Mouse (Mus musculus): ENCODE measurements at regions not wholly inside any gene's neighbourhood (a gene's known extent, or its start where the extent isn't known, plus 50 kb on each side); places are given as distances from the start of the nearest gene placed in this dataset.

- DNase-seq (ENCODE audit: low spot score in 2 of 2): no peak
Observed at GRCm38 (mm10) chr17:72993134-72993533, 75.0 kb downstream of the Lbh start.

DNA sequence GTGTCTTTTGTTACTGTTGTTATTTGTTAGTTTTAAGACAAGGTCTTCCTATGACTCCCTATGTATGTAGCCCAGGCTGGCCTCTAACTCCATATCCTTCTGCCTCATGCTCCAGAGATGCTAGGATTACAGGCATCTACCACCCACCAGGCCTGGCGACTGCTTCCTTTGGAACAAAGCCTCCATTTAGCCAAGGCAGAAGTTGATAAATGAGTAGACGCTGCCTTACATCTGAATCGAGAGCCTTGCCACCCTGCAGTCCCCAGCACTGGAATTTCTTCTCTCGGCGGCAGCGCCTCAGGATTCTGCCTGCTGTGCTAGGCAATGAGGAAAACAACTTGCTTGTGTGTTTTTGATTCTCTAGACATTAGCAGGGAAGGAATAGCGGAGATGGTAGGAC lies 75.5 kb downstream of the Lbh start:
- no peak for DNase-seq (ENCODE audit: low spot score in 2 of 2)

DNA sequence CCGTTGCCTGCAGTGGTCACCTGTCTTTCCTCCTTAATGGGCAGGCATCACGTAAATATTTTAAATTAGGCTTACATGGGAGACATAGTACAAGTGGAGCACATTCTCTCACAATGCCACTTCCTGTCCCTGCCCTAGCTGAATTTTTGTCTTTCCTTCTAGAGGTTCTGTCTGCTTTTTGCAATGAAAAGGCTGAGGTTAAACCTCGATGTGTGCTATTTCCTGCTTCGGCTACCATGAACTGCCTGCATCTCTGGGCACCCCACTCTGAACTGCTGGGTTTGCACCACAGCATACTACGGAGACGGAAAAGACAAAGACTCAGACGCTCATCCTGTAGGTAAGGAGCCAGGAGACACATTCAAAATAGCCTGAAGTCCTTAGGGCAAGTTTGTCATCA lies 78.4 kb downstream of the Lbh start:
- DNase-seq (ENCODE audit: low spot score in 2 of 2): no peak

GRCm38 (mm10) chr17:72997301-72997921 lies 79.3 kb downstream of the Lbh start:
- DNase-seq (ENCODE audit: low spot score in 2 of 2): no peak

DNA sequence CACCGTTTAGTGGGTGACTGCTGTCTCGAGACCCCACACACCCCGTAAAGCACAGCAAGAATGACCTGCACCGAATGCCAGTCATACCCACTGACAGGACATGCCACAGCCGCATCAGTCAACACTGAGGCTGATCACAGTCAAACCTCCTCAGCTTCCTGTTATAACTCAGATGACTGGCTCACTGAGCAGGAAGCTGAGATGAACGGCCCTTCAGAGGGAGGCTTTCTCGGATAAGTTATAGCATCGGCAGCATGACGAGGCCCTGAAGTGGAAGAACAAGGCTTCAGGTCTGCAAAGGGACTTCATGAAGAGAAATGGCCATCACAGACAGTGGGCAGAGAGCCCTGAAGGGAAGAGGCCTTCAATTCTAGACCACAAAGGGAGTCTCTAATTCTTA lies 87.0 kb downstream of the Lbh start:
- no peak for DNase-seq (ENCODE audit: low spot score in 2 of 2)

DNA sequence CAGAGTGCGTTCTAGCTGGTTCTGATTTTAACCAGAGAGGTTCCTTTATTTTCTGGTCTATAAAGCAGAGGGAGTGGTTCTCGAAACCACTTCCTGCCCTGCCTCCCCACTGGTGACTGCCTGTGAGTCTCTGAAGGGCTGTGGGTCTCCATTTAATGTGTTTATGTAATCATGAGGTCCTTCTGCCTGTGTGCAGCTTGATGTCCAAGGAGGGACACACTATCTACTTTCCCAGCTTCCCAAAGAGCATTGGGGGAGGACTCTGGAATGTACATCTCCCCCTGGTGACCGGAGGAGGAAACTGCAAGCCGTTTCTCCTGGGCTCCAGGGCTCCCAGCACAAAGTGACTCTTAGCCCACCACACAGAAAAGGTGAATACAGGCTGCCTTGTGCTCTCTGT lies 90.8 kb downstream of the Lbh start:
- peak in 1 of 2 experiments; percentile 32 for DNase-seq (ENCODE audit: low spot score in 2 of 2)

DNA sequence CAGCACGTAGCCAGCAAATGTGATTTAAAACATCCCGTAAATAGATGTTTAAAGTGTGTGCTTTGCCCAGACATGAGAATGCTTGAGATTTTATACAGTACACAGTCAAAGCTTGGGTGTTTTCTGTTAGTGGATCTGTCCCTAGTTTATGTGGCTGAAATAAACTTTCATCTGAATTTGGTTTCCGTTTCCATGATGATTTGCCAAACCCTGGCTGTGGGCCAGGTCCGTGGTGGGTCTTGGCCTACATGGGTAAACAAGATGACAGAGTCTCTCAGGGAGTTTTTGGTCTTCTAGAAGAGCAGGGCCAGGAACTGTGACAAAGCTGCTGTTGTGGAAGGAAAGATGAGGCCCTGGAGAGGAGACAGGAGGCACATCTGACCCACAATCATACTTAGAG lies 91.9 kb downstream of the Lbh start:
- no peak for DNase-seq (ENCODE audit: low spot score in 2 of 2)

DNA sequence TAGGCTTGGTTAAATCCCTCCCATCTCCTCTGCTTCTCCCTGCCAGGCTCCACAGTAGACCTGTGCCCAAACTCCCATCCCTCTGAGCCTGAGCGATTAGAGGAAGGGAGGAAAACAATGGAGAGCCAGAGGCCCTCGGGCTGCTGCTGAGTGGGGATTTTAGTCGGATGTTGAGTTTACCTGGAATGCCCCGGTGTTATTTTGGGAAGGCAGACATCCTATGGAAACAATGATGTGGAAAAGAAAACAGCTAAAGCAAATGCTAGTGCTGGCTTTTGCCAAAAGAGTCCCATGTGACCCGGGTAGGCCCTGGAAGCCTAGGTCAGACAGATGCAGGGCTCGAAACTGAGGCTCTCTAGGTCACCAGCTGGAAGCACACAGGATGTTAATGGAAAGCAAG lies 94.3 kb downstream of the Lbh start:
- DNase-seq (ENCODE audit: low spot score in 2 of 2): no peak

- DNase-seq (ENCODE audit: low spot score in 2 of 2): no peak
Observed at GRCm38 (mm10) chr17:73012954-73013353, 94.8 kb upstream of the Lclat1 start.

- no peak for DNase-seq (ENCODE audit: low spot score in 2 of 2)
Observed at GRCm38 (mm10) chr17:73014090-73014853, 93.5 kb upstream of the Lclat1 start.

DNA sequence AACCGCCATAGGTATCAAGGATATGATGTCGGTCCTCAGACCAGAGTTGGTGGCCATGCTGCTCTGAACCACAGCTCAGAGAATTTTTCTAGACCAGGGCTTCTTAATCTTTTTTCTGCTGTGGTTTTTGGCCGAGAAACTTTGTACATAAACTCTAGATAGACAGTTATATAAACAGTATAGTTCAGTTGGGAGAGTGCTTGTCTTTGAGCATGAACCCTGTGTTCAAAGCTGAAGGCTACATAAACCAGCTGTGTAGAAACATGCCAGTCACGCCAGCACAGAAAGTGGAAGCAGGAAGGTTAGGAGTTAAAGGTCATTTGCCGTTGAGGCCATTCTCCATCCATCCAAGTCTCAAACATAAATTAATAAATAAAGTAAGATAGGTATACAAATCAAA lies 90.6 kb upstream of the Lclat1 start:
- DNase-seq (ENCODE audit: low spot score in 2 of 2): no peak

DNA sequence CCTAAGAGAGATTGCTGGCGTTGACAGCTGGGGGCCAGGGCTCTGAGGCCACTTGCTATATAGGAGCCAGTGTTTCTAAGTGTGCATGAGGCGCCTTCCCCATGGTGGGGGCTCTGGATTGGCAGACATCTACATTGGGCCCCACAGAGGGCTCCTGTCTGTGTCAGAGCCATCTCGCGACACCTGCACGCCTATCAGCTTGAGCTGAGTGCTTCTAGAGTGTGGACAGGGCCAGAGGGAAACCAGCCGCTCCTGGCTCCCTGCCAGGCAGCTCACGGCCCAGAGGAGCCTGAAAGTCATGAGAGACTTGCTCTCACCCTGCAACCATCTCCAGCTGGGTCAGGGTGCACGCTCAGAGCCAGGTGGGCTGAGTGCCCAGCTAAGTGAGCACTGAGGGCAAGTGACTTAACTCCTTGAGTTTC lies 85.1 kb upstream of the Lclat1 start:
- DNase-seq (ENCODE audit: low spot score in 2 of 2): no peak

GRCm38 (mm10) chr17:73023362-73024107 lies 84.2 kb upstream of the Lclat1 start:
- no peak for DNase-seq (ENCODE audit: low spot score in 2 of 2)

DNA sequence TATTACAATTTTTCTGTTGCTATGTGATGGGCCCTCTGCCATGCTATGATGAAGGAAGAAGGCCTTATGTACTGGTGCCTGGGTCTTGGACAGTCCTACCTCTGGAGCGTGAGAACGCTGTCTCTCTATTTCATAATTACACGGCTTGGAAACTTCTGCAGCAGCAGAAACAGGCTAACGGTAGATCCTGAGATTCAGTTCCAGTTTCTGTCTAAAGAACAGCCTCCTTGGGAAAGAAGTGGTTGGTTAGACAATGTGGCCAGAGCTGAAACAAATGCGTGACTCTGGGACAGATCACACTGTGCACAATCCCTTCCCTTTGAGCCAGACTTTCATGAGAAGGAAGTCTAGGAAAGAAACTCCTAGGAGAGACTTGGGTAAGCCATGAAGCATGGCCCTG lies 80.7 kb upstream of the Lclat1 start:
- DNase-seq (ENCODE audit: low spot score in 2 of 2): no peak

DNA sequence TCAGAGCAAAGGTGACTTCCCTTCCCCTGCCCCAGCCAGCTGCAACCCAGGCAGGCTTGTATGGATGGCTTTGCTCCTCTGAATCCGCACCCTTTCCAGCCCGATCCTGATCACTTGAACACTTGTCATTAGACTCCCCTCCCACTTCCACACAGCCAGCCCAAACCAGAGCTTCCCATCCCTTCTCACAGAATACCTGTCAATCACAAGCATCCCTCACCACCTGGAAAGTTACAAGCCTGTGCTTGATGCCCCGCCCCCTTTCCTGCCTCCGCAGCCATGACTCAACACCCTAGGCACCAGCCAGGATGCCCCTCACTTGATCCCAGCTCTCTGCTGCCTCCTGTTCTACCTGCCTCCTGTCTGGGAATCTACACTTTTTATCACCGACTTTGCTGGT lies 76.0 kb upstream of the Lclat1 start:
- DNase-seq (ENCODE audit: low spot score in 2 of 2): no peak

DNA sequence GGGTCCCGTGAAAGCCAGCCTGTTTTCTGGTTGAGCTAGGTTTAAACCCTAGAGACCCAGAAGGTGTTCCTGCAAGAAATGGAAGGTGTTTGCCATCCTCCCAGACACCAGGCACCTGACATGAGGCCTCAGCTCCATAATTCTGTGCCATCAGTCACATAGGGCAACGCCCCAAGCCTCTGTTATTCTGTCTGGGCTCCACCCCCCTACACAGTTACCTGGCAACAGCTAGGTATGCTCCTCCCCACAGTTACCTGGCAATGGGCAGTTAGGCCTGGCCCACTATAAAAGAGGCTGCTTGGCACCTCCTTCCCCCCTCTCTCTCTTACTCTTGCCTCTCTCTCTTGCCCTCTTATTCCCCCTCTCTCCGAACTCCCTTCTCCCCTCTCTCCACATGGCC lies 75.5 kb upstream of the Lclat1 start:
- no peak for DNase-seq (ENCODE audit: low spot score in 2 of 2)

DNA sequence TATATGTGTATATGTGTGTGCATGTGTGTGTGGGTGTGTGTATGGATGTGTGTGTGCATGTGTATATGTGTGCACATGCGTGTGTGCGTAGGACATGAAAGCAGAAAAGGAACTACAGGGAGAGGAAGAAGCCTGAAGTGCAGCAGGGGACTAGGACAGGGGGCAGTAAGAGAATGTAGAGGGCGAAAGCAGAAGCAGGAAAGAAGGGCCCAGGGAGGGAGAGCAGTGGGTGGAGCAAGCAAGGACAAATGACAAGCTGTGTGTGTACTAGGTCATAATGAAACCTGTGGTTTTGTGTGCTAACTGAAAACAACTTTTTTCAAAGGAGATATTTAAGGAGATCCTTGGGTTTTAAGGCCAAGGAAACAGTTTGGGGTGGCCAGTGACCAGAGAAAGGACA lies 73.4 kb upstream of the Lclat1 start:
- DNase-seq (ENCODE audit: low spot score in 2 of 2): no peak

- DNase-seq (ENCODE audit: low spot score in 2 of 2): no peak
Observed at GRCm38 (mm10) chr17:73034981-73035481, 72.8 kb upstream of the Lclat1 start.

DNA sequence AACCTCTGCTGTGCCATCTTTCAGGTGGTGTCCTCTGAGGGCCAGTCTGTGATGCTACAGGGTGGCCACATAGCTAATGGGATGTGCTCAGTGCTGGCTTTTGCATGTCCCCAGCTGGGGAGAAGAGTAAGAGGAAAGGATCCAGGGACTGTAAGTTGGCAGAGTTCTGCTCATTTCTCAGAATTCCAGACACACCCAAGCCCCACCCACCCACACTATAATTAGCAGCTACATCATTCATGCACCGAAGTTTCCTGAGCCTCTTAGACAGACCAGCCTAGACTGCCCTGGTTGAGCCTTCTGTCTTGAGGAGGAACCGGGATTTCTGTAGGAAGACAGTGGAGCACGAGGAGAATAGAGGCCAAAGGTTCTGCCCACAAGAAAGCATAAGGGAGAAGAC lies 70.9 kb upstream of the Lclat1 start:
- no peak for DNase-seq (ENCODE audit: low spot score in 2 of 2)

DNA sequence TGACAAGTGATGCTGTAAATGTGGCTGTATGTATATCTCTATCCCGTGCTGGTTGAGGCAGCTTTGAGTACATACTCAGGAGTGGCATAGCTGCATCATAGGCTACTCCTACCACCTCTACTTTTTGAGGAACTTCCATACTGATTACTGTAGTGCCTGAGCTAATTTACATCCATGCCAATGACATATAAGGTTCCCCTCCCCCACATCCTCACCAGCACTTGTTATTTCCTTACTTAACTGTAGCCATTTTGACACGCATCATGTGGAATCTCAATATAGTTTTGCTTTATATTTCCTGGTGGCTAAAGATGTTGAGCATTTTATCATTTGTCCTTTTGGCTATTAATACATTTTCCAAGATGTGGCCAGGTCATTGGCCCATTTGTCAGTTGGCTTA lies 69.2 kb upstream of the Lclat1 start:
- DNase-seq (ENCODE audit: low spot score in 2 of 2): no peak

DNA sequence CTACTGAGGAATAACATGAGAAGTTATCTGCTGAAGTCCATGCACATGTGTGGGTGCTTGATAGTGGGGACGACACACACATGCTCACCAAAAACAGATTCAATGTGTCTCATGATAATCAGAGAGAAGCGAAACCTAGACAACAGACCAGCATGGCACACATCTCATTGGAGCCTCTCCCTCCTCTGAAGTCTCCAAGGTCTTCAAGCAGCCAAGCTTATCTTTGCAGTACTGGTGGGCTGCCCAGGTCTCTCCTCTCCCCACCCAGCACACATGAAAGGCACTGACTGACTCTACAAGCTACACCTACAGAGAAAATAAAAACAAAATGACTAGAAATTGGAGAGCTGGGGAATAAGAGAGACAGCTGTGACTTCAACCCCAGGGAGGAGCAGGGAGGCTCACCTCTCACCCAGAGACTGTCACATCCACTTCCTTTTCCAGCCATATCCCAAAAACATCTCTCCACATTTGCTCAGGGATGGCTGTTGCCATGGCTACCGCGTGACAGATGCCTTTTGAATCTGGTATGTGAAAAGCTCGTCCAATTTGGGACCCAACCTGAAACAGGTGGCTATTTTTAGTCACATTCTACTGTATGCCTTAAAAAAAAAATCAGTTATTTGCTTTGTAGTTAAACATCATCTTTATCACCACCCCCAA lies 62.7 kb upstream of the Lclat1 start:
- DNase-seq (ENCODE audit: low spot score in 2 of 2): peak in 1 of 2 experiments; percentile 39

GRCm38 (mm10) chr17:73046985-73047384 lies 60.8 kb upstream of the Lclat1 start:
- DNase-seq (ENCODE audit: low spot score in 2 of 2): no peak

Measured in left cerebral cortex, adult 8-10 months (tissue).